Mouse (Mus musculus): Measurements from ENCODE around the gene Aldh18a1.
A peak's percentile ranks its signal among the peaks of the same experiment; 100 is the strongest.
"Not testable (repeated sequence)": the region's sequence is repeated elsewhere in the genome, so short reads cannot be mapped to it uniquely, and the experiment has no call there.

The Aldh18a1 gene

DNA sequence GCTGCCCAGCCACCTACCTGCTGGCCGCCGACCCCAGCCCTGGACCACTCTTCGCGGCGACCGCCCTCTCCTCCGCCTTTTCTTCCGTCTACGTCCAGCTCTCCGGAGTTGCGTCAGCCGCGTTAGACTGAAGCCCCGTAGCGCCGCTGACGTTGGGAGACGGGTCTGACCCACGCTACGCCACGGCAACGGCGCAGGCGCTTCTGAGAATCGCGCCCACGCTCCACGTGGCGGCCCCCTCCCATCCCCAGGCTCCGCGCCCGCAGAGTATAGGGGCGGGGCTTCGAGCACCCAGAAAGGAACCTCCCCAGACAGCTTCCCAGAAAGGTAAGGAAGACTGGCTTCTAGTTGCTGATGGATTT, at the start of gene Aldh18a1:
Aldh18a1 (minus strand) TSS at position 171 of the 362 bp plus-strand sequence.
- peak; percentile 92 to 94 for DNase-seq (ENCODE audit: low spot score in 2 of 2)

DNA sequence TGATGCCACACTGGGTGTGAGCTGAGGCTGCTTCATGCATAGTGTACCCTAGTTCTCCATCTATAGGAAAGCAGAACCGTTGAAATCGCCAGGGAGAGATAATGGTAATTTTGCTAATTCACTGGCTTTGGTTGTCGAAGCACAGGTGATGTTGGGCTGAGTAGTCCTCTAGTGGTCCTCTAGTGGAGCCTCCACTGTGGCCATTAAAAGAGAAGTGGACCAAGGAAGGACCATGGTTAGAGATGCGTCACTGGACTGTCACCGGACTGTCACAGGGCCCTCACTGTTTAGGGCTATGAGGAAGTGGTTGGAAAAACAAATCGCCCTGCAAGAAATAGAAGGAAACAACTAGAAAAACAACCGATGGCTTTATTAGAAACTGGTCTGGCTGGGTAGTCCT, 49.3 kb upstream of the Aldh18a1 start:
- no peak for DNase-seq (ENCODE audit: low spot score in 2 of 2)

DNA sequence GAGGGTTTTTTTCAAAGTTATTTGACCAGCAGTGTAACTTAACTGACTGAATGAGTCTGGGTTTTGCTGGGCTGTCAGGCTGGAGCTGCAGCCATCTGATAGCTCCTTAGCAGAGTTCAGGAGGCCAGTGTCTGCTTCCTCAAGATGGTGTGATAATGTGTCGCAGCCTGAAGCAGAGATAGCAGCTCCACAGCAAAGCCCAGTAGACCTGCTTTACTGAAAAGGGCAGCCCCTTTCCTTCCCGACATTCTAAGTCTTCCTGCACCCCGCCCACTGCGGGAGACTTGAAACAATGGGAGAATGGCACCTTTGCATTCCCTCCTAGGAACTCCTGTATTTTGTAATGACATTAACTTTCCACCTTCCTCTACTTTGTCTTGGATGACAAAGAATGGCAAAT, 48.8 kb upstream of the Aldh18a1 start:
- no peak for DNase-seq (ENCODE audit: low spot score in 2 of 2)

DNA sequence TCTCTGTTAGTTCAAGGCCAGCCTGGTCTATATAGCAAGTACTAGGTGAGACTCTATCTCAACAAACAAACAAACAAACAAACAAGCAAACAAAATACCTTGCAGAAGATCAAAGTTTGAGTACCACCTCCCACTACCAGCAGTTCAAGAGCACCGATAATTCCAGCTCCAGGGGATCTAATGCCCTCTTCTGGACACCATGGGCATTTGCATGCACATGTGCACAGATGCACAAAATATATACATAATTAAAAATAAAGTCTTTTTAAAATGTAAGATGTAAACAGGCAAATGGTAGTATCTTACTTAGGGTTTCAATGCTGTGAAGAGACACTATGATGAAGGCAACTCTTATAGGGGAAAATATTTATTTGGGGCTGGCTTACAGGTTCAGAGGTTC, 44.9 kb upstream of the Aldh18a1 start:
- no peak for DNase-seq (ENCODE audit: low spot score in 2 of 2)

DNA sequence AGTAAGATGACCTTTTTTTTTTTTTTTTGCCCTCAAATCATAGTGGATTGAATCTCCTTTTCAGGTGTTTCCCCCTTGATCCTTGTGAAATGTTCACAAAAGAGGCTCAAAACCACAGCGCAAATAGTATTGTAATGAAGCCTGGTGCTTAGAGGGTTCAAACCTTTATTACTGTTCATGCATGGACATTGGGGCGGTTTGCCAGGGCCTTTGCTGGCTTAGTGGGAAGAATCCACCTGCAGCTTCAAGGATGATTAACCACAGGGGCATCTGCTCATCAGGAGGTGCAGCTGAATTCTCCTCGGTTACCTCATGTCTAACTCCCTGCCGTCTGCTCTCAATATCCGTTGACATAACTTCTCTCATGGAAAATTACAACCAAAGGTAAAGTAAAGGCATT, 44.4 kb upstream of the Aldh18a1 start:
- DNase-seq (ENCODE audit: low spot score in 2 of 2), result no peak

DNA sequence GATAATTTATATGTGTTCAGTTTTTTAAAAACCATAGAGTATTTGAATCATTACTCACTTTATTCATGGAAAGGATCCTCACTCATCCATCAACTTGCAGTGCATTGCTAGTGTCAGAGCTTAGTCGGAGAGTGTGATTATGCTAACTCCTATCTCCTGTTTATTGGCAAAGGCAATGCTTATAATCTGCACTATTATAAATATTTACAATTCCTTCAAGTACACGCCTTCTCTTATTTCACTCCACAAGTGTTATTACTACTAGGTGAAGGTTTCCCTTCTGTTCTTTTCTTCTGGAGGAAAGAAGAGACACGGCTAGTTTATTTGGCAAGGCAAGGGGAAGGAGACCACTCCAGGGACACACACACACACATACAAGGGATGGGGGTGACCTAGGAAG, 43.9 kb upstream of the Aldh18a1 start:
- DNase-seq (ENCODE audit: low spot score in 2 of 2), result no peak

DNA sequence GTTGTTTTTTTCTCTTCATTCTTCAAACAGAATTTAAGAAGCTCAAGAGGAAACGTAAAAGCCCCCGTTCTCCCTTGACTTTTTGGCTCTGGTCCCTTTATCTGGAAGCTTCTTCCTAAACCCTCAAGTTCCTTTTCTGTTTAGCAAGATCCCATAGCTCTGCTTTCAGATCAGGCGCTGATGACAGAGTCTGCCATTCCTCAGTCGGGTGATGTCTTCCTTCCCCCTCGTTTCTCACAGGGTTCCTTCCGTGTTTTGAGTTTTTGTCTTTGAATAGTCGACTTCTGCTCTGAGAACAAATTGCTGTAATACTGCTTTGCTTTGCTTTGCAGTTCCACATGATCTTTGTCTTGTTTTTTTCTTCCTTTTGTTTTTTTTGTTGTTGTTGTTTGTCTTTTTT, 42.3 kb upstream of the Aldh18a1 start:
- peak in 1 of 2 experiments; percentile 36 for DNase-seq (ENCODE audit: low spot score in 2 of 2)

DNA sequence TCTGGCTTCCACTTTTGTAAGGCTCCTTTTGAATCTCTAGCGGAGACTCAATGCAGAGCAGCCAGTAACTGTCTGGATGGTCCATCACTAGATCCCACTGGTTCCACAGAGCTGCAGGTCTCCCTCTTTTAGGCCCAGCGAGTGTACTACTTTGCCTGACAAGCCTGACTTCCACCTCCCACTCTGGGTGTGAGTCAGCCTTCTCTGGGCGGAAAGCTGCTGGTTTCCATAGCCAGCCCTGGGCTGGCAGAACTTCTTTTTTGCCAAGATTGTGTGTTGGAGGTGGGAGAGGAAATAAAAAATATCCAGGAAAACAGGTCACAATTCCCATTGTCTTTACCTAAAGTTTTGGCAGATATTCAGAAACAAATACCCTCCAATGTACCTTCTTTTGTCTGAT, 41.8 kb upstream of the Aldh18a1 start:
- peak; percentile 56 to 71 for DNase-seq (ENCODE audit: low spot score in 2 of 2)

DNA sequence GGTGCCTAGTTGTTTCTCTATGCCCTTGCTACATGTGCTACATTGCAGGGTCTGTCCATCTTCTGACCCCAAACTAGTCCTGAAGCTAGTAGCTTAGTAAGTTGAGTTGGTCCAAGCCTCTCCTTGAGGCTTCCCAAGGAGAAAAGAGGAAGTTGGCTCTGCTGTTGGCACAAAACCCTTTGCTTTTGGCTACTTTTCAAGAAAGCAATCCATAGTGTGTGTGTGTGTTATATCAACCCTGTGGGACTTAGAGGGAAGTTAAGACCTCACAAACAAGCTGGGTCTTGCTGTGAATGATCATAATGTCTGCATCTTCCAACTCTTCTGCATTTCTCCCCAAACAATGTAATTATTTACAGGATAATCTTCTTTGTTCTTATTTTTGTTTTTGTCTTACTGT, 40.7 kb upstream of the Aldh18a1 start:
- DNase-seq (ENCODE audit: low spot score in 2 of 2), result no peak

DNA sequence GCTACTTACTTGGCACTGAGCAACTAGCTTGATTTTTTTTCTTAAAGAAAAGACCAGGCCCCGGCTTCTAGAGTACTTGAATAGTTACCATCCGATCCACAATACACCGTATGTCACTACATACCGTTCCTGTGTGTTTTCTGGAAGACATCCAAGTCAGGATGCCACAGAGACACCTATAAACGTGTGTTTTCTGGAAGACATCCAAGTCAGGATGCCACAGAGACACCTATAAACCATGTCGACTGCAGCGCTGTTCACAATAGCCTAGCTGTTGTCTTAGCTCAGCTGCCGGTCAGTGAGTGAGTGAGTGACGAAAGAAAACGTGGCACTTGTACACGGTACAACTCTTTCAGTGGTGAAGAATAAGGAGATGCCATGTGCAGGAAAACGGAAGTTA, 37.7 kb upstream of the Aldh18a1 start:
- DNase-seq (ENCODE audit: low spot score in 2 of 2), result no peak

DNA sequence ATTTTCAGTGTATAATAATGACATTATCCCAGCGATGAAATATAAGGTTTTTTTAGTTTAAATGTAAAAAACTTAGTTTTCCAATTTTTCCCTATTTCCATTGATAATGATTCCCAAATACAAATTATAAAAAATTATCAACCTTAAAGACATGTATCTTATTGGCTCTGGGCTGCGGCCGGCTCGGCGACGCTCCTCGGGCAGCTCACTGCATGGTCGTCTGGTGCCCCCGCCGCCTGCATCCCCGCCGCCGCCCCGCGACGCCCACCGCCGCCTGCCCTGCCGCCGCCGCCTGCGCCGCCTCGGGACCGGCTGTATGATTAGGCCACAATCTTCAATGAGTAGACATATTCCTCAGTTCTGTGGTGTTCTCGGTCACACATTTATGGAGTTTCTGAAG, 33.4 kb upstream of the Aldh18a1 start:
- DNase-seq (ENCODE audit: low spot score in 2 of 2), result not testable (repeated sequence)

DNA sequence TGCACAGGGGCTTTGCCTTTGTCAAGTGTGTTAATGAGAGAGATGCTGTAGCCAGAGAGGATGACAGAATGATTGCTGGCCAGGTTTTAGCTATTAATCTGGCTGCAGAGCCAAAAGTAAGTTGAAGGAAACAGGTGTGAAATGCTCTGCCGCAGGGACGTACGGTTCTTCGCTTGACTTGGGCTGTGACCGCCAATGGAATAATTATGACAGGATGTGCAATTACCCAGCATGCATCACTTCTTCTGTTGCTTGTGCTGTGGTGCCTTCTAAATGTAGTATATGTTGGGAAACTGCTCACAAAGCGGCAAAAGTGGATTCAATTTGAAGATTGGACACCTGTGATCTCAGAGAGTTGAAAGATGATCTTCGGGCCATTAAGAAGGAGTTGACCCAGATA, 27.8 kb upstream of the Aldh18a1 start:
- DNase-seq (ENCODE audit: low spot score in 2 of 2), result no peak

DNA sequence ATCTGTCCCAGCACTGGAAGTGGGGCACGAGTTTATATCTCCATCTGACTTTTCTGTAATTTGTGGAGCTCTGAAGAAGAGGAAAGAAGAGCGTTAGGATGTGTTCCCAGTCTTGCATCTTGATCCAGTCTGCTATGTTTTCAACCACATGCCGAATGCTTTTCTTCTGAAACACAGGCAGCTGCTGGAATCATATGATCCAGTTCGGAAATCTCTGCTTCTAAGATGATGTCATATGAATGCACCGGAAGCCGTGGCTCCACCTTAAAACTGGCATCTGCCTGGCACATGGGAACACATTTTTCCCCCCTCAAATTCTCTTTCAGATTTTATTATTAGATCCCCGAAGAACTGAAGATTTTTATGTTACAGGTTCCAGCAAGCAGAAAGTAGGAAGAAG, 26.5 kb upstream of the Aldh18a1 start:
- DNase-seq (ENCODE audit: low spot score in 2 of 2), result no peak

DNA sequence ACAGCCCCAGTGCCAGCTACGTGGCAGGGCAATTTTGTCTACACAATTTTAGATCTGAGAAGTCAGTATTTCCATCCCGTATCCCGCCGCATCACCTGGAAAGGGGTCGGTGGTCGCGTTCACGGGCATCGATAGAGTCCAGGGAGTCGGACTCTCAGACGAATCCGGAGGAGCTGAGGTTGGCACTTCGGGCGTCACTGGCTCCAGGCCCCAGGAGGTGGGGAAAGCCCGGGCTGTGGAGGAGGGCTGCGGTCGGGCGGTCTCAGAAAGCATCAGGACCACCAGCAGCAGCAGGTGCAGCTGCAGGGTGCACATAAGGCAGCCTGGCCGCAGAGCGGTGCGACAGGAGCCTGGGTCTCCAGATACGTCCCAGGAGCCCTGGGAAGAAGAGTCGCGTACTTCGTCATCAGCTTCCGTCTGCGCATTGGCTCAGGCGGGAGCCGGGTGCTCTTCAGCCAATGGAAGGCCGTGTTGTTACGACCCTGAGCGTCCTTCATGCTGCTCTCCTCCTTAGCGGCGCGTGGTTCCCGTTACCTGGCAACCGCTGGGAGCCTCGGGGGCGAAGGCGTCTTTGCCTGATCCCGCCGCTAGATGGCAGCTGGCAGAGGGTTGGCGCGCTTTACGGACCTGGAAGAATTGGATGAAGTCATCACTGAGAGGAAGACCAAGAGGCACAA, 23.7 kb upstream of the Aldh18a1 start, which contains the start of the genes Tctn3 and Entpd1:
Tctn3 (minus strand) TSS at position 404 of the 677 bp plus-strand sequence.
Entpd1 (plus strand) TSS at position 537 of the 677 bp plus-strand sequence.
- DNase-seq (ENCODE audit: low spot score in 2 of 2), result peak; percentile 95 to 96

DNA sequence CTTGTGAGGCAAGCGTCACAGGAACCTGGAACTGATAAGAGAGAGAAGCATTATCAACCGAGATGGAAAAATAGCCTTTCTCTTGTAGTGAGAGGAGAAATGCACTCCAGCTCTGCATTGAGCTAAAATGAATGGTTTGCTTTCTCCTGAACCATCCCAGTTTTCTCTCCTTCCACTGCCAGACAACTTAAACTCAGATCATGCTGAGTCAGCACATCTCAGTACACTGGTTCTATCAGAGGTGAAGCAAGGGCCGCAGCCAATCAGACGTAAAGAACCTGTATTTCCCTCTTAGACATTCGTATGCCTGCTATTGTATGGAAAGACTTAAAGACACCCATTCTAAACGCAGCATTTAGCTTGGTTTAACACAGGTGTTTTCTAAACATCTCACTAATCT, 19.4 kb upstream of the Aldh18a1 start:
- no peak for DNase-seq (ENCODE audit: low spot score in 2 of 2)

DNA sequence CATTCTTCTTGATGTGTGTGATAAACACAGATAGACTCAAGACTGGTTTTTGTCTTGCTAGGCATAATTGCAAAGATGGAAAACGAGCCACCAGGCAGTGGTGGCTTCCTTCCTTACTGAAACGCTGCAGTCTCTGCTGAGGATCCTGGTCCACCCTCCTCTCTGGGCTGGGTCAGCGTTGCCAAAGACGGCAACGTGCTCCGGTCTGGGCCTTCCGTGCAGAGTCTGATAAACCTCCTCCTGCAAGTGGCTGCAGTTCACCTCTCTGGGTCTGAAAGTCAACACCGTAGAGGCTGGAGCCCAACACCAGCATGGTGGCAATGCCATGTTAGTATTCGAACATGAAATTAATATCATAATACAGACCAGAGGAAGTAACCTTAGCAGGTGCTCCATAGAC, 16.9 kb upstream of the Aldh18a1 start:
- DNase-seq (ENCODE audit: low spot score in 2 of 2), result no peak

DNA sequence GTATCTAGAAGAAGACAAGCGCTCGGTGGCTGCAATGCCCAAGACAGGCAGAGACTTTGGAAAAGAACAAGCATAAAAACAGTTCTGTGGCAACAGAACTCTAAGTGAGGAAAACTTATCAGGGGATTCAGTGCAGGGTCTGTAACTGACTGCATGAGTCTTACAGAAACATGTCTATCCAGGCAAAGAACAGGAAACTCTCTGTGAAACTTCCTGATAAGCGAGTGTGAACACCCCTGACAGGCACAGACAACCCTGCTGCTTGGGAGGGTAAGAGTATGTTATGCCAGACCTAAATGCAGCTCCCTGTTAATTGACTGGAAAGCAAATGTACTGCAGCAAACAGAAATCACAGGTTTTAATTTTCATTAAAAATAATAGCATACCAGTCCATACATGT, 13.6 kb upstream of the Aldh18a1 start:
- no peak for DNase-seq (ENCODE audit: low spot score in 2 of 2)

DNA sequence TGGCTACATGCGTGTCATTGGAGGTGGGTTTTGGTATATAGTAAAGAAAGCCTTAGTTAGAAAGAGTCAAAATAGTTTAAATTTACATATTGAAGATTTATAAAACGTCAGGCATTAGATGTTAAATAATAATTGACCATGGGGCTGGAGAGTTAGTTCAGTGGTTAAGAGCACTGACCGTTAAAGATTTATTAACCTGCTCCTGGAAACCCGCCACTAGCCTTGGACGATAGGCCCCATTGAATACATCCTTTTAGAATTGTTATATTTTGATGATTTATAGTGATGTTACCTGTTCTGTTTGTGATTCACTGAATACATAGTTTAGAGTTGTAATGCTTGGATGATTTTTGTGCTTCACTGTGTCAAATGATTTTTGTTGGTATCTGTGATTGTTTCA, 12.6 kb upstream of the Aldh18a1 start:
- not testable (repeated sequence) for DNase-seq (ENCODE audit: low spot score in 2 of 2)

DNA sequence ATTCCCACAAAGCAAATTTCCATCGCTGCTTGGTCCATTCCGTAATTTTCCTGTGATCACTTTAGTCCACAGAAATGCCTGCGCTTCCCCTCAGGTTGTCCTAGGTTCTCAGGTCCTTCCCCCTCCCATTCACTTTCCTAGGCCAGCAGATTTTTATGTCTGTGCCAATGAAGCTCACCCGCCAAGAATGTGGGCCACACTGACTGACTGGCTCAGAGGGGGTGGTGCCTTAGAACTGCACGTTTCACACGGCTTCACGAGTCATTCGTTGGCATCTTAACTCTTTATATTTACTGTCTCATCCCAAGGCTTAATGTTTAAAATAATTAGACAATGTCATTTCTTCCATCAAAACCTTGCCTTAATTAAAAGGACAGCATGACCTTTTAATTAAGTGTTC, 7.6 kb upstream of the Aldh18a1 start:
- no peak for DNase-seq (ENCODE audit: low spot score in 2 of 2)

DNA sequence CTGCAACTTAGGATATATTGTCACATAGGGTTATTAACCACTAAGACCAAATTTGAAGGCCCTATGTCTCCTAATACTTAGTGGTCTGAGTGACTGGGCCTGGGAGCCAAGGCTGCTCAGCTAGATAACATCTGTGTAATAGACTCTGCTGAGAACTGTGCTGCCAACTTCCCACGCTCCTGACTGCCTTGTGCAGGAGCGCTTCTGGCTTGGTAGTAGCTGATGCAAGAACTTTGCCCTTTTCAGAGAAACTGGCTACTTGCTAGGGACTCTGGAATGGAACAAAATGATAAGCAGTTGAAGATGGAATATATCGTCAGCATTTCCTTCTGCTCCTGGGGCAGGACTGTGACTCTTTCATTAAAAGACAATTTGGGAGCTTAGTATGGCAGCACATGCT, 7.0 kb upstream of the Aldh18a1 start:
- DNase-seq (ENCODE audit: low spot score in 2 of 2), result no peak

DNA sequence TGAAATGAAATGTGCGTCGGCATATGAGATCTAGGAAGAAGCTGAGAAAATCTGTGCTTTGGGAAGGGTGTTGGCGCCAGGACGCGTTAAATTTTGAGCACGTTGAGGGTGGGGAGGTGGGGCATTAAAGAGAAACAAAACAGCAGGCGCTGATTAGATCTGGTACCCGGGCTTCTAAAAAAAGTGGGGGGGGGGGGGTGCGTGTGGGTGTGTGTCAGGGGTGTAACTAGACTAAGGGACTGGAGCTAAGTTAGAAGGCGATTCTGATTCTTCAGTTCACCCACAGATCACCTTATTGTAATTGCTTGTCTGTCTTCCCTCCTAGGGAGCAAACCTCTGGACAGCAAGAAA, 1.2 kb upstream of the Aldh18a1 start:
- DNase-seq (ENCODE audit: low spot score in 2 of 2), result no peak

DNA sequence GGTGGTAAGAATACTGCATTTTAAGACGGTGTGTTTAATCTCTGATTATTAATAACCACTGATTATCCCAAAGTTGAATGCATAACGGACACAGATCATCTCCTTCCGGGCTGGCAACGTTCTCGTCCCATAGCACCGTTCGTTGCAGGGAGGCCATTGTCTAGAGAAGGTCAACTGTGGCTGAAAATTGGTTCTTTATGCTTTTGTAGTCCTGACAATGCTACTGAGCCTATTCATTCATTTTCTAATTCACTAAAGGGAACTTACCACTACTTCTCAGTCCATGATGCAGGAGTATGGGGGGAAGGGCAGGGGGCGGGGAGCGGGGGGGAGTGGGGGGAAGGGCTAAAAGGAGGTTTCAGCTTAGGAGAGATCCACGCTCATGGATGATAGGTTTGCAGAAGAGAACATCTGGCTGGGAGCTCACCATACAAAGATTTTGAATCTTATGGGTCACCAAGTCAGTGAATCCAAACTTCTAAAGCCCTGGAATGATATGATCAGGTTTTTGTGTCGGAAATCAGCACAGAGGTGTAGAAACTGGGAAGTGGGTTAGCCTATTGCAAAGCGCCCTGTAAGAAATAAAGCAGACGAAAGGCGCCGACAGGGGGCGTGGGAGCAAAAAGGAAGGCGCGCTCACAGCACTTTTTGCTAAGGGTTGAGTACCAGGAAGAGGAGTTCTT, 725 bp upstream of the Aldh18a1 start:
- DNase-seq (ENCODE audit: low spot score in 2 of 2), result peak; percentile 81 to 84

DNA sequence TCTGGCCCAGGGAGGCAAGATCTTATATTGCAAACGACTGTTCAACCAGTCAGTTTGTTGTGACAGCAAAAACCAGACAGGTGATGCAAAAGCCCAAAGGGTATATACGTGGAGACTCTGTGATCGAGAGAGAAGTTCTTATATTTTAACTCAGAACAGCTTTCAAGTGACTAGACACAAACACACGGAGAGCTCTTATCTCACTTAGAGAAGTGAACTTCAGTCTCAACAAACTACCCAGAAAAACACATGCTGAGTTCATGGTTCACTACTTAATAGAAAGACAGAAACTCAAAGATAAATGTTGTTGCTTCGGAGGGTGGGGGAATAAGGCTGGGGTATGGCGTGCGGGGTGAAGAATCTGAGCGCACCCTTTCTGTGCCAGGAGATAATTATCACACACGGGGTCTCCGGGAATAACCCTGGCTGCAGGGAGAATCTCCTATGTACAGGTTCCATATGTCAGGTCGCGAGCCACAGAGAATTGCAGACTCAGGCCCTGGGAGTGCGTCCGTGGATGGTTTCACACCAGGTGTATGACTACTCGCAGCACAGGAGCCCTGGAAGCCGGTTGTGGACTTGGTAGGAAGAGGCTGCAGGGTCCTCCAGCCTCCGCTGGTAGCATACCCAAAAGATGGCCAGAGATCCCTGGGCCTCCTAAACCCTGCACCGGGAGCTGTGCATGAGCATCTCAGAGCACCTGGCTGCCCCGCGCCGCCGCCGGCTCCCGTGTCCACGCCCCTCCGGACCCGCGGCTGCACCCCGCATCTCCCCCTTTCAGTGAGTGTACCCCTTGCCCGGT, 571 bp downstream of the Aldh18a1 start:
- DNase-seq (ENCODE audit: low spot score in 2 of 2), result no peak

All from right cerebral cortex, postnatal 36 days (tissue).